Mouse (Mus musculus): Measurements from ENCODE around the gene Pou5f1. TPM values are rescaled to one million over a fixed set of nuclear protein-coding genes. Genes with fewer than 3 reads are reported as not detected.
"Not testable (repeated sequence)": the region's sequence is repeated elsewhere in the genome, so short reads cannot be mapped to it uniquely, and the experiment has no call there.

The Pou5f1 gene
- not detected for total RNA-seq (2022)

- DNase-seq (ENCODE audit: low spot score): no peak
These were observed at the start of gene Pou5f1 for GRCm38 (mm10) chr17:35505776-35506175. TSS of gene Pou5f1 (plus strand) at chr17:35506018.

- DNase-seq (ENCODE audit: low spot score): not testable (repeated sequence)
These were observed 47.6 kb upstream of the Pou5f1 start for GRCm38 (mm10) chr17:35458247-35458646.

- not testable (repeated sequence) for DNase-seq (ENCODE audit: low spot score)
These were observed 45.1 kb upstream of the Pou5f1 start for GRCm38 (mm10) chr17:35460513-35461341.

GRCm38 (mm10) chr17:35465651-35466050 is 40.2 kb upstream of the Pou5f1 start:
- DNase-seq (ENCODE audit: low spot score): not testable (repeated sequence)

GRCm38 (mm10) chr17:35468936-35469335 is 36.9 kb upstream of the Pou5f1 start:
- not testable (repeated sequence) for DNase-seq (ENCODE audit: low spot score)

- no peak for DNase-seq (ENCODE audit: low spot score)
These were observed 35.7 kb upstream of the Pou5f1 start, which contains the start of gene H2-Q10 for GRCm38 (mm10) chr17:35469842-35470751. TSS of gene H2-Q10 (plus strand) at chr17:35470089.

GRCm38 (mm10) chr17:35484066-35484465 is 21.8 kb upstream of the Pou5f1 start:
- peak; percentile 30 for DNase-seq (ENCODE audit: low spot score)

GRCm38 (mm10) chr17:35485702-35486101 is 20.1 kb upstream of the Pou5f1 start:
- no peak for DNase-seq (ENCODE audit: low spot score)

GRCm38 (mm10) chr17:35486726-35487125 is 19.1 kb upstream of the Pou5f1 start:
- no peak for DNase-seq (ENCODE audit: low spot score)

GRCm38 (mm10) chr17:35488041-35488440 is 17.8 kb upstream of the Pou5f1 start:
- DNase-seq (ENCODE audit: low spot score): no peak

GRCm38 (mm10) chr17:35490320-35490719 is 15.5 kb upstream of the Pou5f1 start:
- no peak for DNase-seq (ENCODE audit: low spot score)

GRCm38 (mm10) chr17:35497124-35497523 is 8.7 kb upstream of the Pou5f1 start:
- no peak for DNase-seq (ENCODE audit: low spot score)

GRCm38 (mm10) chr17:35502226-35502625 is 3.6 kb upstream of the Pou5f1 start:
- DNase-seq (ENCODE audit: low spot score): no peak

- no peak for DNase-seq (ENCODE audit: low spot score)
These were observed 3.1 kb upstream of the Pou5f1 start for GRCm38 (mm10) chr17:35502762-35503161.

GRCm38 (mm10) chr17:35503849-35504248 is 2.0 kb upstream of the Pou5f1 start:
- DNase-seq (ENCODE audit: low spot score): no peak

GRCm38 (mm10) chr17:35504628-35505481 is 963 bp upstream of the Pou5f1 start:
- DNase-seq (ENCODE audit: low spot score): no peak

GRCm38 (mm10) chr17:35506881-35507280 is 1.1 kb downstream of the Pou5f1 start:
- no peak for DNase-seq (ENCODE audit: low spot score)

- DNase-seq (ENCODE audit: low spot score): no peak
These were observed 1.9 kb downstream of the Pou5f1 start for GRCm38 (mm10) chr17:35507556-35508260.

GRCm38 (mm10) chr17:35508279-35508678 is 2.5 kb downstream of the Pou5f1 start:
- DNase-seq (ENCODE audit: low spot score): not testable (repeated sequence)

GRCm38 (mm10) chr17:35509284-35509683 is 3.5 kb downstream of the Pou5f1 start:
- no peak for DNase-seq (ENCODE audit: low spot score)
